8 mouse cellular contexts compared by ENCODE assay signal in the genomic region with DNA sequence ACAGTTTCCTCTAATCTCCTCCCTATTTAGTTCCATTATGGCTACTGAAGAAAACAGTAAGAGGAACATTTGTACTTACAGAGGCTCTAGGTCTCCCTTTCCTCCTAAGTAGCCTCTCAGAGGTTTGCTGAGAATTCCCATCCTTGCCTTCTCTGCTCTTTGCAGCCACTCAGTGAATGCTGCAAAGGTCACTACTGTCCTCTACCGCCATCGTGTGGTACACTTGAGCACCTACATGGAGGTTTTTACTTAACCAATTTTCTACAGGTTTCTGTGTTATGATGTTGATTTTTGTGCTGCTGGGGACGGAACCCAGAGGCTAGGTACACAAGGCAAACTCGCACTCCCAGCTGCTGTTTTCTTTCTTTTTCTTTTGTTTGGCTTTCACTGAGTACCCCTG. TPM values are rescaled to one million over a fixed set of nuclear protein-coding genes. Genes with fewer than 3 reads are reported as not detected.
DNase-seq lines count a peak whose midpoint lies in the region; ATAC-seq and TF ChIP-seq lines count a peak whose summit lies in the region.
"Had no signal": no experiment of that assay in that cellular context is flagged by ENCODE, and none has a peak within 500 bp of the region (broad histone marks: within the 10 kb centered on the region; RNA-seq: fewer than 3 reads in every experiment).

No protein-coding gene starts in this region.

- no peaks in the 10 kb centered on the region for H3K27me3 ChIP-seq in intestine, embryonic 15.5 days (replicated peaks)
- H3K27me3 ChIP-seq in lung, embryonic 14.5 days (ENCODE audit: insufficient read depth, low read length): no peaks in the 10 kb centered on the region
- H3K27me3 ChIP-seq: limb, embryonic 13.5 days had no signal

- no peak overlapping the region for H3K4me3 ChIP-seq in intestine, embryonic 15.5 days (replicated peaks)
- no peak overlapping the region for H3K4me3 ChIP-seq in lung, embryonic 14.5 days (ENCODE audit: low read depth, low read length)
- H3K4me3 ChIP-seq: limb, embryonic 13.5 days had no signal

- H3K4me1 ChIP-seq in intestine, embryonic 15.5 days (replicated peaks): no peaks in the 10 kb centered on the region
- no peaks in the 10 kb centered on the region for H3K4me1 ChIP-seq in lung, embryonic 14.5 days (ENCODE audit: insufficient read depth)
- H3K4me1 ChIP-seq: limb, embryonic 13.5 days had no signal

- no peaks in the 10 kb centered on the region for H3K36me3 ChIP-seq in intestine, embryonic 15.5 days
- no peaks in the 10 kb centered on the region for H3K36me3 ChIP-seq in lung, embryonic 14.5 days (ENCODE audit: insufficient read depth)
- H3K36me3 ChIP-seq: limb, embryonic 13.5 days had no signal

- 0 out of 2 replicates have a peak, but pooled peaks have one; percentile 47 for ATAC-seq in intestine, embryonic 15.5 days
- ATAC-seq in lung, embryonic 14.5 days (ENCODE audit: insufficient read depth): no peak

- no peak overlapping the region for H3K27ac ChIP-seq in intestine, embryonic 15.5 days
- no peak overlapping the region for H3K27ac ChIP-seq in lung, embryonic 14.5 days (ENCODE audit: low read depth)
- H3K27ac ChIP-seq: limb, embryonic 13.5 days had no signal

- DNase-seq in urinary bladder, postnatal 25 days (ENCODE audit: low spot score): peak; percentile 59
- DNase-seq in urinary bladder, postnatal 10 days (ENCODE audit: low spot score): no peak
- peak; percentile 75 for DNase-seq in adrenal gland, postnatal 10 days
- DNase-seq in embryo, embryonic 11.5 days (ENCODE audit: low read depth, low spot score): peak; percentile 64
- DNase-seq in lung, embryonic 14.5 days: peak; percentile 91
- peak; percentile 65 for DNase-seq in right cerebral cortex, postnatal 4 days

- no peak overlapping the region for H3K4me2 ChIP-seq in intestine, embryonic 15.5 days (replicated peaks)
- H3K4me2 ChIP-seq in lung, embryonic 14.5 days: no peak overlapping the region
- H3K4me2 ChIP-seq: limb, embryonic 13.5 days had no signal

- no peak overlapping the region for H3K9ac ChIP-seq in intestine, embryonic 15.5 days
- no peak overlapping the region for H3K9ac ChIP-seq in lung, embryonic 14.5 days
- H3K9ac ChIP-seq: limb, embryonic 13.5 days had no signal

- 6% methylated on average over 4 of the region's 4 CpGs for WGBS in intestine, embryonic 15.5 days
- WGBS in lung, embryonic 14.5 days: 4% methylated on average over 4 of the region's 4 CpGs

- TF ChIP-seq CTCF in lung, embryonic 14.5 days (IDR thresholded peaks at IDR 0.05; ENCODE audit: low read depth): peak; percentile 93

- H3K9me3 ChIP-seq in intestine, embryonic 15.5 days: no peaks in the 10 kb centered on the region
- H3K9me3 ChIP-seq in lung, embryonic 14.5 days (ENCODE audit: low read depth, low read length): no peaks in the 10 kb centered on the region
- H3K9me3 ChIP-seq: limb, embryonic 13.5 days had no signal

RNA-seq across cellular contexts. Expression of a gene that starts 2.0 kb away (rescaled TPM):
- total RNA-seq in adrenal gland, postnatal 10 days (2021): 100 to 1,000 TPM in 1 of 2 experiments, 10 to 100 TPM in 1; 25.0 to 167 TPM
- polyA plus RNA-seq in intestine, embryonic 15.5 days (2015; fragmentation: Nextera tagmentation; extraction: Ambion mirVana): 0.43 and 0.88 TPM in 2 replicates
- 0.29 and 7.4 TPM in 2 replicates for polyA plus RNA-seq in lung, embryonic 14.5 days (2014; fragmentation: Nextera tagmentation; extraction: Ambion mirVana)

RNA-seq across cellular contexts. Expression of a gene that starts 29.0 kb away (rescaled TPM):
- total RNA-seq in adrenal gland, postnatal 10 days (2021): 10 to 100 TPM; 17.0 to 18.8 TPM
- polyA plus RNA-seq in intestine, embryonic 15.5 days (2015; fragmentation: Nextera tagmentation; extraction: Ambion mirVana): 17.4 and 17.6 TPM in 2 replicates
- polyA plus RNA-seq in lung, embryonic 14.5 days (2014; fragmentation: Nextera tagmentation; extraction: Ambion mirVana): 19.2 and 22.0 TPM in 2 replicates

RNA-seq across cellular contexts. Expression of a gene that starts 29.6 kb away (rescaled TPM):
- 1 to 10 TPM; 6.5 to 6.6 TPM for total RNA-seq in adrenal gland, postnatal 10 days (2021)
- polyA plus RNA-seq in intestine, embryonic 15.5 days (2015; fragmentation: Nextera tagmentation; extraction: Ambion mirVana): 5.7 and 6.1 TPM in 2 replicates
- polyA plus RNA-seq in lung, embryonic 14.5 days (2014; fragmentation: Nextera tagmentation; extraction: Ambion mirVana): 8.2 and 10.5 TPM in 2 replicates

RNA-seq across cellular contexts. Expression of a gene that starts 38.4 kb away (rescaled TPM):
- total RNA-seq in adrenal gland, postnatal 10 days (2021): 10 to 100 TPM; 28.6 to 32.5 TPM
- 160 and 163 TPM in 2 replicates for polyA plus RNA-seq in intestine, embryonic 15.5 days (2015; fragmentation: Nextera tagmentation; extraction: Ambion mirVana)
- polyA plus RNA-seq in lung, embryonic 14.5 days (2014; fragmentation: Nextera tagmentation; extraction: Ambion mirVana): 141 and 150 TPM in 2 replicates

RNA-seq across cellular contexts. Expression of a gene that starts 54.0 kb away (rescaled TPM):
- total RNA-seq in adrenal gland, postnatal 10 days (2021): under 1 TPM; 0.57 to 0.91 TPM
- not detected in 2 replicates for polyA plus RNA-seq in intestine, embryonic 15.5 days (2015; fragmentation: Nextera tagmentation; extraction: Ambion mirVana)
- not detected in 2 replicates for polyA plus RNA-seq in lung, embryonic 14.5 days (2014; fragmentation: Nextera tagmentation; extraction: Ambion mirVana)
- polyA plus RNA-seq: limb, embryonic 13.5 days had no signal
